Mouse (Mus musculus): ENCODE data around the gene Ndufs5. TPM values are rescaled to one million over a fixed set of nuclear protein-coding genes. Genes with fewer than 3 reads are reported as not detected.
A peak's percentile ranks its signal among the peaks of the same experiment; 100 is the strongest.

The Ndufs5 gene
- total RNA-seq (2021), result 100 to 1,000 TPM; 246 to 272 TPM
- long read RNA-seq, experiment 1, transcript Ndufs5-201 (3 exons, 525 nt), result major isoform, 330 of 369 reads
- long read RNA-seq, experiment 1, partial matches to known transcripts, result 0 of 369 reads
- long read RNA-seq, experiment 1, other reads (novel, unspliced or antisense), result 30 of 369 reads
- long read RNA-seq, experiment 2, transcript Ndufs5-201 (3 exons, 525 nt), result major isoform, 345 of 383 reads
- long read RNA-seq, experiment 2, partial matches to known transcripts, result 0 of 383 reads
- long read RNA-seq, experiment 2, other reads (novel, unspliced or antisense), result 31 of 383 reads

DNA sequence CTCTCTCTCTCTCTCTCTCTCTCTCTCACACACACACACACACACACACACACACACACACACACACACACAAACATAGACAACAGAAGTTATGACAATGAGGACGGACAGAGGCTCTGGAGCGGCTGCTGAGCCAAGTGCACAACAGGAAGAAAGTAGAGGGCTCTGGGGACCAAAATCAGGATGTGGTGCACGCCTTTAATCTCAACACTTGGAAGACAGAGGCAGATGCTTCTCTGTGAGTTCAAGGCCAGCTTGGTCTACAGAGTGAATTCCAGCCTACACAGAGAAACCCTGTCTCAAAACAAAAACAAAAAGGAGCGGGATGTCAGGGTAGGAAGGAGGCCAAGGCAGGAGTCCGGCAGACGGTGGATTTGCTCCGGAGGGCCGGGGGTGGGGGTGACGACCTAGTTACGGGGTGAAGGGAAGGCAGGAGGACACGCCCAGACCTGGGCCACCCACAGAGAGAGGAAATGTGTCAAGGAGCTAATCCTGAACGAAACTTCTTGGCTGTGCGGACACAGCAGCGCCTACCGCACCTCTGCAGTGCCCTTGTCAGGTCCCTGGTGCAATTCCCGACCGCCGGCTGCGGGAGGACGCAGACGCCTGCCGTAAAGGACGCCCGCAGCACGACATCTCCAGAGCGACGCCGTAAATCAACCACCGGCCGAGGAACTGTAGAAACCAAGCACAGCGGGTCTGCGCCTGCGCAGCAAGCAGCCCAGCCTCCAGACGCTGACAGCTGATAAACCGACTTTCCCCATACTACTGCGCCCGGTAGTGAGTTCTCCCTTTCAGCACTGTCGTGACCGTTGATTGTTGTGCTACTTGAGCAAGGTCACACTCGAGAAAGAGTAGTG is at the start of gene Ndufs5:
Ndufs5 (minus strand) TSS at position 629 of the 860 bp plus-strand sequence.
- peak; percentile 94 to 95 for DNase-seq
- intact Hi-C loops (cut with DNase I), result no loop called here

DNA sequence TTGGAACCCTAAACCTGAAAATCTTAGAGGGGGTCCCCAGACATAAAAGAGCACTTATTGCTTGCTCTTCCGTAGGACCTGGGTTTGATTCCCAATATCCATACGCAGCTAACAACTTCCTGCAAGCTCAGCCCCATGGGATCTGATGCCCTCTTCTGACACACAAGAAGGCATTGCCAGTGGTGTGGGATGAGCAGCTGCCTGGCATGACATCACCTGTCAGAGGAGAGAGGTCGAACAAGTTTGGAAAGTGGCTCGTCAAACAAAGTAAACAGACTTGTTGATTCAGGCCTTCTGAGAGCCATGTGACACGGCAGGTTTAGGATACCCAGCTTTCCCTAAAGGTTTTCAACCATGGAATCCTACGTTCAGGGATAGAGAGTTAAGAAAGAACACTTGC is 47.1 kb upstream of the Ndufs5 start:
- intact Hi-C loops (cut with DNase I), result no loop called here
- no peak for DNase-seq

DNA sequence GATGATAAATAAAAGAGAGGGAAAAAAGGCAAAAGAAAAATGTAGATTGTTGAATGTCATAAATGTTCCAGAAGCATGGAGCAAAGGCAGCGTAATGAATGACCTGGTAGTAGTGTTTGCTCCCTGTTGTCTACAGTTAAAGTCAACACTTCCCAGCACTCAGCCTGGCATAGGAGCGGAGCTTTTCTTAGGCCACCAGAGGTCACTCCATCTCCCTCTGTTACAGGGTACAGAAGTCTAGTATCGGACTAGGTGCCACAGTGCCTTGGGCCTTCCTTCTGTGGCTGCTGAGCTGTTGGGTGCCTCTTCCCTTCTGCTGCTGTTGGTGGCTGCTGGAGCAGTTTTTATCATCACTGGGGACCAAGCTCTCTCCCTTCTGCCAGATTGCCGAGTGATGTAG is 40.3 kb upstream of the Ndufs5 start:
- intact Hi-C loops (cut with DNase I), result loop anchor here (5.0 kb wide), 1 partner anchor 139 kb away; no protein-coding TSS in a partner anchor
- no peak for DNase-seq

DNA sequence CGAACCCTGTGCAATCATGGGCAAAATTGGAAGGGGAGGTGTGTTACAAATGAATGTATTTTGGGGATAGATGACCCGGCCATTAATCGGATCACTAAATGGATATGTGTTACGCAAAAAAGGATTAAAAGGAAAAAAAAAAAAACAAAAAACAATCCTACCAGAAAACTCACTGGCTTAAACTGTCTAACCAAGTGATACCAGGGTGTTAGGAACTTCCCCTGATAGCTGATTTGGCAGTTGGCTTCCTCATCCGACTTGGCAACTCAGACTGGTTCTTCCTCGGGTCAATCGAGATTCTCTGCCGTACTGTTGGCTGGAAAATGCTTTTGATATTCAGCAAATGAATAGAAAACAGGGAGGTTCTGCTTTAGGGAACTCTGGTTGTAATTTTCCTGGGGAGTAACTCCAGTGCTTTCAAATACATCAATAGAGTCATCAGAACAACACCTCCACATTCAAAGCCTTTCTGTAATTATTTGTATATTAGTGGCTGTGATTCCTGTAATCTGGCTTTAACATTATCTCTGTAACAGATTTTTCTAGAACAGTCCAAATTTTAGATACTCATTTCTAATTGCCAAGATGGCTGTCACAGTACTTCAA is 32.8 kb upstream of the Ndufs5 start:
- intact Hi-C loops (cut with DNase I), result no loop called here
- peak in 1 of 2 experiments; percentile 13 for DNase-seq

DNA sequence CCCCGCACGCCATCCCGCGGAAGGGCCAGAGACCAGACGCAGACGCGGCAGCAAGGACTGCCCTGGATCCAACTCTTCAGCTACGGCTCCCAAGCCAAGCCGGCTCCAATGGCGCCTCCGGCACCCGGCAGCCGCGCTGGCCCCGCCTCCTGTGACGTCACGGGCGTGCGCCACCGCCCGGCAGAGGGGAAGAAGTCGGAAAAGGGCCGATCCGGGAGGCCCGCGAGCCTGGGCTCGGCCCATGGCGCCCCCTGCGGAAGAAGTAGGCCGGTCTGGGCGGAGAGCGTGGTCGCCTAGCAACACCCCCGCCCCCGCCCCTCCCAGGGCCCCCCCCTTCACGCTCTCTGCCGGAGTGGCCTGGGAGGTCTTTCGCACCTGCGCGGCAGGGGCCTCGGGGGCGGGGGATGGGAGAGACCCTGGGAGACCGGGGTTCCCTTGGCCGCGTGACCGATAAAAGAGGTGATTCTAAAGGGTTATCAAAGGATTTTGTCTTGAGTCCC is 32.2 kb upstream of the Ndufs5 start, which contains the start of gene Akirin1:
Akirin1 (minus strand) TSS at position 194 of the 500 bp plus-strand sequence.
- intact Hi-C loops (cut with DNase I), result no loop called here

DNA sequence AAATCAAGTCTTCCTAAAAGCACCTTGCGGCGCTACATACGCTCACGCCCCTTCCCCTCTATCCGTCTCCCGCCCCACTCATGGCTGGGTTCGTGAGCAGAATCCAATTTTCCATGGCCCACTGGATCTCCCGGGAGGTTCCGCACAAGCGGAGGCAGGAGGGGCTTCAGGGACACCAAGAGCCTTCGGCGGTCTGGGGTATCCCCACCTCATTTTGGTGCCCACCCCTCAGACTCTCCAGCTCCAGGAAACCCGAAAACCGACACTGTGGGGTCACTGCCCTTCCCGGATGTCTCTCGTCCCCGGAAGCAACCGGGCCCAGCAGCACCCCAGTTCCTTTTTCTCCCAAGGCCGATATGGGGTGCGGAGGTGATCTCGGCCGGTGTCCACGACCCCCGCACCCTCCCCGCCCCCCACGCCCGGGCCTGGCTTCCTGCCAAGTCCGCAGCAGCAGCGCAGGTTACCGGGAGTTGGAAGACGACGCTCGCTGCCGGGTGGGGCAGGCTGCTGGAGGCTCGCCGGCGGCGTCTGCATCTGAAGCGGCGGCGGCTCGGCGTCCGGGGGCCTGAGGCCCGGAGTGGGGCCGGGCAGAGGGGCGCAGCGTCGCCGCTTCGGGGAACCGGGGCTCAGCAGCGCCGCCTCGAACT is 31.6 kb upstream of the Ndufs5 start:
- intact Hi-C loops (cut with DNase I), result no loop called here
- peak; percentile 17 to 28 for DNase-seq

More for the DNA sequence above, 32.2 kb upstream of the Ndufs5 start, which contains the start of gene Akirin1:
- DNase-seq, result peak; percentile 96 to 97

DNA sequence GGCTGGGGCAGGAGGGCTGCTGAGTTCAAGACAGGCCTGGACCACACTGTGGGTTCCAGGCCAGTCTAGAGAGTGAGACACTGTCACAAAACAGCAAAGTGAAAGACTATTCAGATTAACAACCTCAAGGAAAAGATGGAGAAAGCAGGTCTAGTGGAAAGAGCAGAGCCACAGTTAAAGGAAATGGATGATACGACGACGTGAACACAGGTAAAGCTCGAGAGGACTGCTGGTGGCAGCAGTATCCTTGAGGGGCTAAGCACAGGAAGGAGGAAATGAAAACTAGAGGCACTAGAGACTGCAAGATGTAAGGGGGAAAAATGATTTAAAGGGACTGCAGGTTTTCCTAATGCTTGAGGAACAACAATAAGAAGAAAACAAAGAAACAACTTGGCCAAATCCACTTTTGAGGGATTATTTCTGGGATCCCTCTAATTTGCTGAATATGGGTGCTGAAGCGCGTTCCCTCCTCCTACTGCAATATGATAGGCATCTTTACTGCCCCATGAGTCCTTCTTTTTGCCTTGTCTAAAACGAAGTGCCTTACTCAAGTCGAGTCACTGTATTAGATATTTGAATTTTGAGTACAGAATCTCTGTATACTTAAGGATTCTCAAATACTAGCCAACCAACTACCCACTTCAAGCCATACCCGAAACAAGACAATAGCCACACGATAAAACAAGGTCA is 30.9 kb upstream of the Ndufs5 start:
- intact Hi-C loops (cut with DNase I), result no loop called here
- no peak for DNase-seq

DNA sequence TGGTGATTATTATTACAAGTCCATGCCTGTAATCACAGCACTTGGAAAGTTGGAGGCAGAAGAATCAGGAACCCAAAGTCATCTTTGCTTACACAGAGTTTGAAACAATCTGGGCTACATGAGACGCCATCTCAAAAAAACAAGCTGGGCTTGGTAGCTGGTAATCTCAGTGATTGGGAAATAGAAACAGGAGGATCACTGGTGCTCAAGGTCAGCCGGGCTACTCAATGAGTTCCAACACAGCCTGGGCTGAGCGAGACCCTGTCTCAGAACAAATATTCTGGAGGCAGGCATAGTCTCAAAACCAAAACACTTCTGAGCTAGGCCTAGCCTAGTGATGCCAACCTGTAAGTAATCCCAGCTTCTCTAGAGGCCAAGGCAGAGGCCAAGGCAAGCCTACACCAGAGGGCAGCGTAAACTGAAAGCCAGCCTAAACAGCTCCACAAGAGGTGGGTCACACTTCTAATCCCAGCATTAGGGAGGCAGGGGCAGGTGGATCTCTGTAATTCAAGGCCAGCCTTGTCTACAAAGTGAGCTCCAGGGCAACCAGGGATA is 27.3 kb upstream of the Ndufs5 start:
- intact Hi-C loops (cut with DNase I), result no loop called here
- no peak for DNase-seq

DNA sequence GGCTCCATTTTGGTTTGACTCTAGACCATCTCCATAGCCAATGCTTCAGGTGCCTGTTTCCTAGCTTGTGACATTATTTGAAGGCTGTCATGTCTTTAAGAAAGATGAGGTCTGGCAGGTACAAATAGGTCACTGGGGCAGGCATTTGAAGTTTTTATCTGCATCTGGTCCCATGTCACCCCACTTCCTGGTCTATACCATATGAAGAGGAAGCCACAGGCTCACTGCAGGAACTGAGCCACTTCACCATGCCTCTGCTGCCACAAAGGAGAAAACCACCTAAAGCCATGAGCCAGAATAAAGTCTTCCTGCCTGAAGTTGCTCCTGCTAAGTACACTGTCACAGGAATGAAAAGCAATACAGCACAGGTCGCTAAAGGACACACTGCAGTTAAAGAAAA is 24.9 kb upstream of the Ndufs5 start:
- no peak for DNase-seq

DNA sequence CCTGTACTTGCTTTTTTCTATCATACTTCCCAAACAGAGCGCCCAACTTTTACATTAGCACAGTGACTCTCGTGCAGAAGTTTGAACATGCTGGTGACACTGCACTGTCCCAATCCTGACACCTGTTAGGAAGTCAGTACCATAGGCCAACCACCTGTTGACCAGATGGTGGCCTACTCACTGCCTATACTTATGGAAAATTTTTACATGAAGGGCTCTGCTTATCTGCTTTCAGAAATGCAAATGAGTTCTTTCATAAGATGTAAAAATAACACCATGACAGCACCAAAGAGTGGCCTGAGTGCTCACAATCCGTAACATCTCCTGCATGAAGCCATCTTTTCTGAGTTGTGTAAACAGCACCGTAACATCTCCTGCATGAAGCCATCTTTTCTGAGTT is 20.7 kb upstream of the Ndufs5 start:
- intact Hi-C loops (cut with DNase I), result no loop called here

More for the DNA sequence above, 24.9 kb upstream of the Ndufs5 start:
- intact Hi-C loops (cut with DNase I), result no loop called here

DNA sequence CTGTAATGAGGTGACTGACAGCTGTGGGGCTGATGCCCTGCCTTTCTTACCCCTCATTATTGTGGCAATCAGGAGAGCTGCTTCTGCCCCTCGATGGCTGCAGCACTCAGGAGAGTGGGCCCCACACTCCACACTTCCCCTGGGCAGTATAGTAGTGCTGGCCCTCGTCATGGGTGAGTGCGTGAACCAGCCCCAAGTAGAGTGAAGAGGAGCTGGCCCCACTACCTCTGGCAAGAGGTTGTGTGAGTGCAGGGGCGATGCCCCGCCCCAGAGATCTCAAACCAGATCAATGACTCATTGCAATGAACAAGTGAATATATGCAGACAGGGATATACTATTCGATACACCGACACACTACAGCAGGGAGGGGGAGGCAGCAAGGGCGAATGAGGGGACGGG is 15.5 kb upstream of the Ndufs5 start:
- intact Hi-C loops (cut with DNase I), result no loop called here
- no peak for DNase-seq

More for the DNA sequence above, 20.7 kb upstream of the Ndufs5 start:
- DNase-seq, result no peak

DNA sequence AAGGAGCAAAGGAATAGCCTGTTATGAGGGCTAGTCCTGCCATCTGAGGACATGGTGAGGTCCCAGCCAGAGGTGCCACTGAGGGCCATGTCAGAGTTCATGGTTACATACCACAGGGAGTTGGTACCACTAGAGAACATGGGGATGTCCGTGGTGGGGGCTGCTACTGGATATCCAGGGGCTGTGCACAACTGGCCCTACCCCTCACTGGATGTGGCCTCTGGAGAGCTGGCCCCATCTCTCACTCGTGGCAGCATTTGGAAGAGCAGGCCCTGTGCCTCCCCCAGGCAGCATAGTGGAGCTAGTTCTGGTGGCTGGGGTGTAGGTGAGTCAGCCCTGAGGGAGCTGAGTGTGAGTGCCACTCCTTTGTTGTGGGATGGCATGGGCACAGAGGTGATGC is 14.9 kb upstream of the Ndufs5 start:
- no peak for DNase-seq
- intact Hi-C loops (cut with DNase I), result no loop called here

DNA sequence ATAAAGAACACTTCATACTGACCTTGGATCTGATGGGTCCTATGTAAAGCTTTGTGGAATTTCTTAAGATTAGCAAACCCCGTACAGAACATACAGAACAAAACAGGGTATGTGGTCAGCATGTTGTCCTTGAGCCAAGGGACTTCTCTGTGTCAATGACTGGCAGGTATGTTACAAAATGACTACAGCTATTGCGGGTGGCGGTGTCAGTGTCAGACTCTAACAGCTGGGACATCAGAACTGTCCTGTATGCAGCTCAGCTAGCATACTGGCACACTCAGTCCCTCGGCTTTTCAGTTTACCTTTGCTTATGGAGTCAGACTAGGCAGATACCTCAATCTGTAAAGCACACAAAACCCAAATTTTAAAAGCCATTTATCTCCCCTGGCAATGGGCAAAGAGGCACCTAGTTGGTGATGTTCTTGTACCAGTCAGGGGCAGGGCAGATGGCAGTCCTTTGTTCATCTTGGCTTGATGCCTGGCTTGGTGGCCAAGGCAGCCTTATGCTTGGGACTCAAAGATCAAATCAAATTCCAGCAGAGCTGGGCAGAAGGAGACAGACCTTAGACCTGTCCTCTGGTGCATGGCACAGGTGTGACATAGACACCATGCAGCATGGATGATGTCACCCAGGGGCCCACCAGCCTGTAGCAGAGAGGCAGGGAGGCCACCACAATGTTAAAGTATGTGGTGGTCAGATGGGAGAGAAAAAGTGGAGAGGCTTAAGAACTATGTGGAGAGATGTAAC is 14.3 kb upstream of the Ndufs5 start:
- intact Hi-C loops (cut with DNase I), result no loop called here
- no peak for DNase-seq

DNA sequence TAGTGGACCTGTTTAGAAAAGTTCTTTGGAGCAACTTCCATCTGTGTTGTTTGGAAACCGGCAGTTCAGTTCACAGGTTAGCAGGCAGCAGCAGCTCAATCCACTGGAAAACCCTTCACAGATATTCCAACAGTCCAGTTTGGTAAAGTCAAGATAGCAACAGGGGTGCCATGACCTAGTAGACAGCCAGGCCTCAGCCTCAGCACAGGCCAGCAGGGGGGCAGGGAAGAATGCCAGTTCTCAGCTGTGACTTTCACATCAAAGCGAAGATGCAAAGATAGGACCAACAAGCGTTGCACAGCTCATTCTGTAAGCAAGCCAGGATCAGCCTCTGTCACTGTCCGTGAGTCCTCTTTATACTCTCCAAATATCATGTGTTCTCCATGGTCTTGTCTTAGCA is 3.8 kb upstream of the Ndufs5 start:
- no peak for DNase-seq

DNA sequence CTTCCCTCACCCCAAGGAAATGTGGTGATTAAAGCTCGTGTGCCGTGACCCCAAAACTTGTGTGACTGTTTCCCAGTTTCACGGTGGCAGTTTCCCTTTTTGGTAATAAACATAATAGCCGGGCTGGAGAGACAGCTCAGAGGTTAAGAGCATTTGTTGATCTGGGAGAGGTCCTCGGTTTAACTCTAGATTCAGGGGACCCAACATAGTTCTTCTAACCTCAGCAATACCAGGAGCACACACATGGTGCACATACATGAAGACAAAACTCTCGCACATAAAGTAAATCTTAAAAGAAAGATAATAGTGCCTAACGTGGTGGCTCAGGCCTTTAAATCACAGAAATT is 405 bp upstream of the Ndufs5 start:
- no peak for DNase-seq
- intact Hi-C loops (cut with DNase I), result no loop called here

More for the DNA sequence above, 3.8 kb upstream of the Ndufs5 start:
- intact Hi-C loops (cut with DNase I), result no loop called here

DNA sequence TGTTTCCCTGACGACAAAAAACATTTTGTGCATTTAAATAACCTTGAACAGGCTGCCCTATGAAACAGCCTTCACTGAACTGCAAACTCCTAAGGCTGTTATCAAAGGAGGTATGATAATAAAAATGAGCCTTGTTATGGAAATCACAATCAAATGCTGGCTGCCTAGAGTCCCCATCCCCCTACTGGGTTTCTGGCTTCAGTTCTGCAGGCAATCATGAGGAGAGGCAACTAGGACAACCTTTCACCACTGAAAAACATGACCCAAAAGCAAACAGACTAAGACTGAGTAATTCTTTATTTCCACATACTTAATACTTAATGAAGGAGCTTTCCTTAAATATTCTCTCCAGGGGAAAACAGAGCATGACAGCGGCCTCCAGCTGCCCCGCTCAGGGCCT is 5.6 kb downstream of the Ndufs5 start:
- DNase-seq, result no peak
- intact Hi-C loops (cut with DNase I), result no loop called here

DNA sequence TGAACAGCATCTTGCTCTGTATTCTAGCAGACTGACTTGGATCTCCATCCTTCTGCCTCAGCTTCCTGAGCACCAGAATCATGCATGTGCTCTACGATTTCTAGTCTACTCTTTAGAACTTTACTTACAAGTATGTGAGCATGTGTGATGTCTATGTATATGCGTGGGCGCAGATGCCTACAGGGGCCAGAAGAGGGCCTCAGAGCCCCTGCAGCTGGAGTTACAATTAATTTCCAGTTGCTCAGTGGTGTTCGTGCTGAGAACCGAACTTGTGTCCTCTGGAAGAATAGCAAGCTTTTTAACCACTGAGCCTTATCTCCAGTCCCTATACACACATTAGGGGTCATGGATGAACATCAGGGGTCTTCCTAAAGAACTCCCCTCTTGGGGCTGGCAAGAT is 10.7 kb downstream of the Ndufs5 start:
- no peak for DNase-seq
- intact Hi-C loops (cut with DNase I), result no loop called here

DNA sequence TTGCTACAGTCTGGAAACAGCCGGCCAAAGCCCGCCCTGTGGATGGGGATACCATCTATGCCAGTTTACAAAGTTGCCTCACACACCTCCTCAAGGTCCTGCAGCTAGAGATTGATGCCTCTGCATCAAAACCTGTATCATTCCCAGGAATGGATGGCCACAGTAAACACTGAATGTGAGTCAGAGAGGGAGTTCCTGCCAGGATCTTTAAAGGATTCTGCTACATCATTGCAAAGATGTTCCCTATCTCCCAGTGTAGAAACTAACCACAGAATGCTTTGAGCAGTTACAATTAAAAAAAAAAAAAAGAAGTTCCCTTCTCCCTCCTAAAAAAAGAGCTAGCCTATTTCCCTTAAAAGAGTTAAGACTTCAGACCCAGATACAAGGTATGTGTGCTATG is 12.7 kb downstream of the Ndufs5 start:
- DNase-seq, result no peak
- intact Hi-C loops (cut with DNase I), result no loop called here

DNA sequence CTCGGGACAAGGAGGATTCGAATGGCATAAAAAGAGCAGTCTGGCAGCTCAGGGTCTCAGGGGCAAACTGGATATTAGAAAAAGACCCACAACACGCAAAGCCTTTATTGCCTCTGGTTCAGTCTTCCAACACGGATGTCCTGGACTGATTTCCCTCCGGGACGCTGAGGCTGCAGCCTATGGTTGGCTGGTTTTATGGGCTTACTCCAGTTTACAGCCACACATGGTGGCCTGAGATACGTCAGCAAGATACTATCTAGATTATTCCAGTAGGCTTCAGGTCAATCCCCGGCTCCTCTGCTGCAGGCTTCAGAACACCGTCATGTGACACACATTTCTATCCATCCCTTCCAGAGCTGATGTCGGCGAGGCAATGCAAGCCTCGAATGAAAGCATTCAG is 24.6 kb downstream of the Ndufs5 start:
- no peak for DNase-seq
- intact Hi-C loops (cut with DNase I), result no loop called here

Data from gastrocnemius, postnatal 36 days (tissue).